Mouse (Mus musculus): Measurements from ENCODE around the gene Mark1. TPM values are rescaled to one million over a fixed set of nuclear protein-coding genes. Genes with fewer than 3 reads are reported as not detected.

Mark1 gene
- total RNA-seq, 2 experiments from 2014 or later: 7.0 to 8.4 TPM

DNA sequence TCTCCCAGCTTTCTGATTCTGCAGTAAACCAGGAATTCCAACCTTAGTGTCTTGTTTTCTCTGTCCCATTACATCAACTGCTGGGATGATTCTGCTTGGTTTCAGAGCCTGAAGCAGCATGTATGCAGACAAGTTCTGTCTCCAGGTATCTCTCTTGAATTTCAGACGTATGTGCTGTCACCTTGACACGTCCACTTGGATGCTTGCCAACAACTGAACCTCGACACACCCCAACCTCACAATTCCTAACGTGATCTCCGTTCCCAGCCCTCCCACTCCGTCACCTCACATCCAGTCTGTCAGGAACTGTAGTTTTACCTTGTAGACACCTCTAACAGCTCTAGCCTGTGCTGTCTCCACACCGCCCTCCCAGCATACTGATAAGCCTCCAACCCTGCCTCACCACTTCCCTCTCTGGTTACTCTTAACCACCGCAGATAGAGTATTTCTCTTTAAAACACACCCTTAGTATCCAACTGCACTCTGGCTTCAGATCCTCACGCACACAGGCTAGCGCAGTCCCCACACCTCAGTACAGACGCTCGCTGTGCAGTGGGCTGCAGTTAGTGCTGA, 36.2 kb downstream of the Mark1 start:
- no peak for DNase-seq

DNA sequence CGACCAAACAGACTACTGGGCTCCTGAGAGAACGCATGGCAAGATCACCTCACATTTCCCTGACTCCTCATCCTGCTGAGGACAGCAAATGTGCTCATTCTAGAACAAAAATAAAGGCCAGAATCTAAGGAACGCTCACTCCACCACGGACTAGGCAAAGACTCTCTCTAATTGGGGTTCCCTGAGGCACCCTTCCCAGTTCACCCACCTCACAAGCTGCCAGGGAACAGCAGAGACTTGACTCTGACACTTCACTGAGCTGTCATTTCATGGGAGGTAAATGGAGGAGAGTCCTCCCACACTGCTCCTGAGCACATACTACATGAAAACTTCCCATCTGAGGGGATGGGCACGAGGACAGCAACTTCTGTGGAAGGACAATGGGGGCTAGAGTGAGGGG, 37.5 kb downstream of the Mark1 start:
- no peak for DNase-seq

DNA sequence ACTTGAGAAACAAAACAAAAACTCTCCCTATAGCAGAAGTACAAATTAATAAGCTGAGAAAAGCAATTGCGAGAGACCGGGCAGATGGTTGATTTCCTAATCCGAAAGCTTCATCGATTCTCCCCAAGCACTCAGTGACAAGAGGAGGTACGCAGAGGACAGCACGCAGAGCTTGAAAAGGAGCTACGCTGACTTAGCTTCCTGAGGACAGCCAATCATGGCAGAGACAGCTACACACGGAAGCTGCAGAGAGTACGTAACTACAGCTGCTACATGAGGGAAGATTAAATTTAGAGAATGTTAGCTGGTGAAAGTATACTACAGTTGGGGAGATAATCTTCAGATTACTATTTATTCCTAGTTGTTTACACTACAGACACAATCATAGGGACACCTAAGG, 40.6 kb downstream of the Mark1 start:
- no peak for DNase-seq

DNA sequence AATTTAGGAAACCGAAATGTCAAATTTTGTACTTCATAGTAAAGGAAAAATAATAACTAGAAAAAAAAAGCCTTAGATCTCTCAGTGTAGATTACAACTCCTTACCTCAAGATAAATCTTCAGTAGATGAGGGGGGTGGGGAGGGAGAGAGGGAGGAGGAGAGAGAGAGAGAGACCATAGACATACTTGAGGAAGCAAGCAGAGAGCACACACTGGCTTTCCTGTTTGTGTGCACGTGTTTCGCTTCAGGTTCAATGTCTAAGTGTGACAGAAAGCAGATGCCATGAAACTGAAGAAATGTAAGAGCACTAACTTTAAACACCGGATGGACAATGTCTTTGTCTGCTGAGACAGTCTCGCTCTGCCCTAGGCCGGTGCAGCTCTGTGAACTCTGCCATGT, 41.0 kb downstream of the Mark1 start:
- DNase-seq: no peak

DNA sequence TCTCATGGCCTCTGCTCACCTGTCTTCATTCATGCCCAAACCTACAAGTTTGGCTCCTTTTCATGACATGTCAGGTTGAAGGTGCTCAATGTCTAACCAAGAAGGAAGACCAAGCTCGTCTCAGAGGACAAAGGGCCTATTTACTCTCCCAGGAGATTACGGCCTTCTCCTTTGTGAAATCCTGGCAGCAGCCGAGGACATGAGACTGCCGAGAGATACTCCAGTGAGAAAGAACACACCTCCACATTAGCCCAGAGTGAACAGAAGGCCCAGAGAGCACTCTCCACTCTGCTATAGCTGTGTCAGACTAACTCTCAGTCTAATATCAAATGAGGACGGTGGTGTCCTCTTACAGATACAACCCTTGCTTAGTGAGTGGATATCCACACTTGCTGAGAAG, 47.6 kb downstream of the Mark1 start:
- no peak for DNase-seq

DNA sequence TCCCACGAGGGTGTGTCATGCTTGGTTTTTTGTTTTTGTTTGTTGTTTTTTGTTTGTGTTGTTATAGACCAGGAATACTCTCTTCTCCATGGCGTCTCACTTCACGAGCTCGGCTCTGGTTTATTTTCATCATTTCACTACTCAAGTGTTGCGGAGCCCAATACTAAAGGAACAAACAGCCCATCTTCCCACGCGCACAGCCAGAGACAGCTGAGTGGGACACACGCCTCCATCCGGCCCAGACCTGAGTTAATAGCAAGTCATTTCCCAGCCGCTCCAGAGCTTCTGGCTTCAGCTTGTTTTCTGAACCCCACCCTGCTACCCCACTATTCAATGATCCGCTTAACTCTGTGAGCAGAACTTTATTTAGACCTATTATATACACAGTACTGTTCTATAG, 48.3 kb downstream of the Mark1 start:
- DNase-seq: no peak

DNA sequence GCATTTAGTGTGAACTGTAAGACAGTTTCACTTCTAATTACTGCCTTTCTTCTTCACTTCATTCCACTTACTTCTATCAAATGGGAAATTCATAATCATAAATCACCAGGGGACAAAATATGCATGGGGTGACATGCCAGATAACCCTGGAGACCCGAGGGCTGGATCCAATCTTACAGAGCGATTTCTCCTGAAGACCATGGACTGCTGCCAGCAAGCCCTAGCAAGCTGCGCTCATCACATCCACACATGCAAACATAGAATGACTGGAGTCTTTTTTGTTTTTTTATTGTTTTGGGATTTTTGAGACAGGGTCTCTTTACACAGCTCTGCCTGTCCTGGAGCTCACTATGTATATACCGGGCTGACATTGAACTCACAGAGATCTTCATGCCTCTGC, 61.3 kb downstream of the Mark1 start:
- no peak for DNase-seq

DNA sequence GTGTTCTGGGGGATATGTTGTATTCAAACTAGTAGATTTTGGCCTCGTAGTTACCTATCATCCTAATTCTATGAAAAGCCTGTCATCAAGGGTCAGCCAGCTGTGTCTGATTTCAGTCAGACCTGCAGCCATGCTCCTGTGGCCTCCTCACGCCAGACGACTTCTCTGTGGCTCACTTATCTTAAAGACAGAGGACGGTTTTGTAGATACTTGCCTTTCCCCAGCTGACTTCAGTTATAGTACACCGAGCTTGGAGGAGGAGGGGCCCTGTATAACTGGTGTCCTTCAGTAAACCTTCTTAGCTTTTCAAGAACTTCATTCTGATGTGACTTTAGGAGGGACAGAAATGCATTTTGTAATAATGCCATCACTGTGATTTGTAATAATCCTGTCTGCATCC, 63.4 kb downstream of the Mark1 start:
- no peak for DNase-seq

DNA sequence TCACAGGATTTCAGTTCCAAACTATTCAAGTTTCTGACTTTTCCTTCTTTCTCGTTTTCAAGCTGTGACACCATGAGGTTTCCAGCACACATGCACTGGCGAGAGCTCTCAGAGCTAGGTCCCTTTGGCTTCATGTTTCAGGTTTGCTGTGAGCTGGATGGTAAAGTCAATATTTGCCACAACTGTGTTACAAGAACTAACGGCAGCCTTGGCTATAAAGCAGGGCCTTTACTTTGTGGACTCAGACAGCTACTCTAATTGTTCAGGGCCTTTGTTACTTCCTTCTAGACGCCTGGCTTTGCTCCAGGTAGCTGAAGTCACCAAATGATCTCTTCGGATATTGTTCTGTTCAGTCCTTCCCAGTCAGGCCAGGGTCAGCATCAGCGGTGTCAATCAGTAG, 63.9 kb downstream of the Mark1 start:
- no peak for DNase-seq

DNA sequence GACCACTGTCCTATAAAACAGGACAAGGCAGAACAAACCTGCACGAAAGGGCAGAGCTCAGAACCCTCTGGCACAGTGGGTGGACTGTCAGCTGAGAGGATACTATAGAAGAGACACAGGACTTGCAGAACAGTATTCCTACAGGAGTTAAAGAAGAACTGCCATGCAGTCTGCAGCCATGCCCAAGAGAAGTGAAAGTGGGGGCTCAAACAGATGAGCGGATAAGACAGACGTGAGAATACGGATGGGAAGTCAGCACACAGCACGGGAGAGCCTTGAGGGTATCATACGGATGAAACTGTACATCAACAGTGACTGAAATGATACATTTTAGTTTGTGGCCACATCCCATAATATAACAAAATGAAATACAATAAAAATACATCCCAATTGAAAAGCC, 68.3 kb downstream of the Mark1 start:
- no peak for DNase-seq

DNA sequence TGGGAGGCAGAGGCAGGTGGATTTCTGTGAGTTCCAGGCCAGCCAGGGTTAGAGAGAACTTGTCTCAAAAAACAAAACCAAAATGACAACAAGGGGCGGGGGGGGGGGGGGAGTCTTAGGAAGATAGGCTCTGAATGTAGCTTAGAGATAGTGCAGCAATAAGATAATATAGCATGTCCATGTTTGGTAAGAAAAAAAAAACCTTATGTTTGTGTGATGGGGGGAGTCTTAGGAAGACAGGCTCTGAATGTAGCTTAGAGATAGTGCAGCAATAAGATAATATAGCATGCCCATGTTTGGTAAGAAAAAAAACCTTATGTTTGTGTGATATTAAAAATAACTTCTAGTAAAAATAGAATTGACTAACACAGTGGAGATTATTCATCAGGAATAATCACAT, 71.0 kb downstream of the Mark1 start:
- DNase-seq: no peak

DNA sequence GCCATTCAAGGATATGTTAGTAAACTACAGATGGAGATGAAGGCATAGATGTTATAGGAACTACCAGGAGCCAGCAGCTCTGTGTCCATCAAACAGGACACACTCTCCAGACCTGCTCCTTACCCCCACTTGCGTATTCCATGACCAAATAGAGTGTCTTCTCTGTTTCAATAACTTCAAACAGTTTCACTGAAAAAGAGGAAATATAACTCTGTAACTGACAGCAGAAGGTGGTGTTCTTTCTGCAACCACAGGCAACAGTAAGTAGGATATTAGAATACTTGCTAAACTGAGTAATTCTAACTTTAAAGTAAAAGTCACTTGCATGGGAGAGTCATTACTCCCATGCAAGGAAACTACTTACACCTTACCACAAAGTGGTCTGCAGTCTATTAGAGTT, 71.5 kb downstream of the Mark1 start:
- DNase-seq: no peak

DNA sequence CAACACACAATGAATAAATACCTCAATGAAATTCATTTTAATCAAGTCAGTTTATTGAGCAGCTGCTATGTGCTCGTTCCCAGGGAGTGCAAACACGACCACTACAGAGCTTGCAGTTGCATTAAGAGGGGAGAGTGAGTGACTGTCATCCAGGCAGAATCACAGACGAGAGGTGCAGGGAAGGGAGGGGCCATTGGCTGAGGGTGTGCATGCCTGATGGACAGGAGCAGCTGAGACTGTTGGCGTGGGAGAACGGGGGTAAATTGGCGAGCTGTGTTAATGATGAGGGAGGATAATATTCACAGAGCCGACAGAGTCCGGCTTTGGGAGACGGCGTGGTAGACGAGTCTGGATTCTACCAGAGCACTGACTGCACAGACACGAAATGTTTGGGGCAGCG, 76.5 kb downstream of the Mark1 start:
- DNase-seq: no peak

DNA sequence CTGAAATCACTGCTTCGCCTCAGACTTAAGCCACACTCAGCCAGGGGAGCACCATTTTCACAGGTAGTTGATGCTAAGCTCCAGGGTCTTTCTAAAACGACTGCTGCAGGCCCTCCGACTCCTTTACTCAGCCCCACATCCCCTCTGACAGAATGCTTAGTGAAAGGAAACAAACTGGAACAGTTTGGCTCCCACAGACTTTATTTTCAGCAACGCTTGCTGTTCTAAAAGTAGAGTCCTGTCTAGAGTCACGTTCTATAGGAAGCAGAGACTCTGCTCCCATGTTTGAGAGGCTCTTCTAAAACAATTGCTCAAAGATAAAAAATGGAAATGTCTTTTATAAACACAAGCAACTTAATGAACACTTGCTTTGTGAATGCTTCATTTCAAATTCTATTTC, 79.3 kb downstream of the Mark1 start:
- DNase-seq: no peak

DNA sequence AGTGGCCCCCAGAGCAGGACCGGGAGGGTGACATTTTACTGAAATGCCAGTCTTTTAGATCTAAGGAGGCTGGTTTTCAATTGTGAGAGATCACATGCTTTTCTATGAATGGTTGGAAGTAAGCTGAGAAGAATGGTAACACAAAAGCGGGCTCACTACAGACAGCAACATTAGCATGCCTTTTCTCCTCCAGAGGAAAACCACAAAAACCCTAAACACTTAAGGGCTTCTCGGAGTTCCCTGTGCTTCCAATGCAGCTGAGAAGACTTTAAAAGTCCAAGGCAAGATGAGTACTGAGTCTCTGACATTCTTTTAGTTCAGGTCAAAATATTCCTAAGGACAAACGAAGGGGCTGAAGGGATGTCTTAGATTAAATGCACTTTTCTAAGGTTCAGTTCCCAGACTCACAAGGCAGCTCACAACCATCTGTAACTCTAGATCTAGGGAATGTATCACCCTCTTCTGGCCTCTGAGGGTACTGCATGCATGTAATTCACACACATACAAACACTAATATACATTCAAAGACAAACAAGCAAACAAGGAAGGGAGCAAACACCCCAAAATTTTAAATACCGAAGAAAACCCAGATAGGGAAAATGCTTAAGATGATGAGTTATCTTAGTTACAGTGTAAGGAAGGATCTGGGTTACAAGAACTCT, 81.0 kb downstream of the Mark1 start:
- no peak for DNase-seq

DNA sequence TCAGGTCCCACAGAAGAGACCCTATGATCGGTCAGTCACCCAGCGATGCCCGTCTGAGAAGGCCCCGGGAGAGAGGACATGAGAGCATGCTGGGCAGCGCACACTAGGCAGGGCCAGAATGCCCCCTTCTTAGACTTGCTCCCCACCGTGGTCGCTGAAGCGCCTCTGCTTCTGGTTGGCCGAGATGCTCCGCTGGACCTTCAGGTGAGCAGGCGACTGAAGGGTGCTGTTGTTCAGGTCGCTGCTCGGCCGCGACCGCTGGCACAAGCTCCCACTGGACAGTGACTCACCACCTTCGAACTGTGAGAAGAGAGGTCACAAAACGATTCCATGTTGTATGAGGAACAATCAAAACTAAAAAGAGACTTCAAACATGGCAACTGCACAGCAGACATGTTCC, 87.0 kb downstream of the Mark1 start:
- no peak for DNase-seq

DNA sequence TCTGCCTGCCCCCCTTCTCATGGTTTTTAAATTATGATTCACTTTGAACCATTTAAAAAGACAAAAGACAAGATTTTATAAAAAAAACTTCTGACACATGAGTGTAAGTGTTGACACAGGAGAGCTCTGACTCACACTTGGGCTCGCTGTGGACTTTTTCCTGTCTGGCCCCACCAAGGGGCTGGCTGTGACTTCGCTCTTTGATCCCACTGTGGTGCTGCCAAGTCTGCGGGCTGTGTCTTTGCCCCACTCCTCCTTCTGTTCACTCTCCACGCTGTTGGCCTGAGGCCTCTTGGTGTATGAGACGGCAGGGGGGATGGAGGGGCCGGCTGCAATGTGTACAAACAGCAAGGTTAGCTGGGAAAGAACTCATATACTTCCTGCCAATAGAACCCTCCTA, 87.5 kb downstream of the Mark1 start:
- DNase-seq: no peak

DNA sequence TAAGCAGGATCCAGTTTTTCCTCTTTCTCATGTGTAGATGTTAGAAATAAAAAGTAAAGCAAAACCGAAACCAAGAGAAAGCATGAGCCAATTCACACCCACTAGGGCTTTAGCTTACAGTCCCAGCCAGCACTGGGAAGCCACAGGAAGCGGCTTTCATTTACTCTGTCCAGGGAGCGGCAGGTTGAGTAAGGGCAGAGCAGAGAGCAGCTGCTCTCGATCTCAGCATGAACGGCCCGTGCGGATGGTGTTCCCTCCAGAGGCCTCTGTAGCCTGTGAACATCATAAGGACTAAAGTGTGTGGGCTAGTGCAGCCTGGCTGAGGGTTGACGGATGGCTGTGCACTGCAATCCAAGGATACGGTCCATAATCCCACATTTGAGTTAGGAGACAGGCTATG, 90.8 kb downstream of the Mark1 start:
- peak in 1 of 2 experiments; percentile 15 for DNase-seq

DNA sequence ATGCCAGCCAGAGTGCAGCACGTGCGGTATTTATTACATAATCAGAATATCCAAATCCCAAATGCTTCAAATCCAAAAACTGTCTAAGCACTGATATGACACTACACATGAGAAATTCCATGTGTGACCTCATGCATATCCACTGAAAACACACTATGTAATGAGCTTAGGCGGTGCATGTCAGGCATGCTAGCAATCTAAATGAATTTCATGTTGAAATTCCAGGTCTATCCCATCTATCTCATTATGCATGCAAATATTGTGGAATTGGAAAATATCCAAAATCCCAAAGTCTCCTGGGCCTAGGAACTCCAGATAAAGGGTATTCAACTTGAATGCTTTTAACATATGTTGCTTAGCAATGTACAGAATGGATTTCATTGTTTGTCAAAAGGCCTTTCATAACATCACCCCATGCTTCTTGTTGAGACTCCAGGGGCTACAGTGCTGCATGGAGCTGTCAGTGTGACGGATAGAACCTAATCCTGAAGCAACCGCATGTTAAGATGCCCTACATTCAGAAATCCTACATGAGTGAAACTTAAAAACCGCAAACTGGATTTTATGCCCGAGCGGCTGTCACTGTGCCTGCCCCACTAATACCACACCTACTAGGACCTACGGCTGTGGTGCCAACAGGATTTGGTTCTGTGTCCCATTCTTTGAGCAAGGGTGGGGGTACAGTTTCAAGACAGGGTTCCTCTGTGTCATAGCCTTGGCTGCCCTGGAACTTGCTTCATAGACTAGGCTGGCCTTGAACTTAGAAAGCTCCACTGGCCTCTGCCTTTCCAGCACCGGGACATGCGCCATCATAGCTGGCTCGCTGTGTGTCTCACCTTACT, 93.2 kb downstream of the Mark1 start:
- DNase-seq: no peak

DNA sequence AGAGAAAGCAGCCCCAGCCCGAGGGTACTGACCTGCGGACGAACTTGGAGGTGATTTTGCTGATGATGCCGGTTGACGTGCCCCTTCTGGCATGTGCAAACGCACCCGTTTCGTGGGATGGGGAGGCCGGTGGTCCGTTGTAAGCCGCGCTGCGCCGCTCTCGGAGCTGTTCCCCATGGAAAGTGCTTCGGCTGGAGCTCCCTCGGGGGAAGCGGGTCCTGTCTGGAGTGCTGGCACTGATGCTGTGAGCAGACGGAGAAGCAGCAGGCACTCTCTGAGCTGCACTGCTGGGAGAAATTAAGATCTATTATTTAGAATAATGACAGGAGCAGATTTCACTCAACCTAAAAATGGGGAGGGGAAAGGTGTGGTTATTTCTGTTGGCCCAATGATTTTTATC, 94.0 kb downstream of the Mark1 start:
- DNase-seq: no peak

DNA sequence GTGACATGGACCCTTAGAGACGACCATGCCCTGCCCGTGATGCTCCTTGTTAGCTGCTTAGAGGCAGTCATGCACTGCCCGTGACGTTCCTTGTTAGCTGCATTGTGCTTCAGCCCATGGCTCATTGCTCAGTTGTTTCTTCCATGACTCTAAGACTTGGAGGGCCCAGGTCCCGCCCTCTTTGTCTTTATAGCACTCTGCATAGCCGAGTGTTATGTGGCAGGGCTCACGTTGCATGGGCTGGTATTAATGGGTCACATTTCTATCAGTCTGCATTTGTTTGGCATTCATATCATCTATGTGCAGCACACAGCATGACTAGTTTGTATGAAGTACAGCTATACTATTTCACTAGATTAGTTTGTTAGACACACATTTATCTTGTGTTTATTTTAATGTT, 95.7 kb downstream of the Mark1 start:
- DNase-seq: no peak

DNA sequence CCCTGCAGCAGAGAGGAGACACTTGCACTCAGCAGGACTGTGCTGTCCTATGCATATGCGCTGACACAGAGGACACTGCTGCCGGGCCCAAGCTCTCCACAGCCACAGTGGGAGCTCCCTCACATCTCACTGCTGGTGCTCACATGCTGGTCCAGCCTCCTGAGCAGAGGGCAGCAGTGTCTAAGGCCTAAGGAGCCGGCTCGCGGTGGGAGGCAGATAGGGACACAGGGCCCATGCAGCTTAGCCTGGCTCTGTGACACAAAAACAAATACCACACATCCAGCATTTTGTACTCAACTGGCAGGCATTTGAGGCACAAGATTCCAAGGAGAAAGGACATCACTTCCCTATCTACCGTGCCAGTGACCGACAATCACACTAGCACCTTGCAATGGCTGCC, 96.5 kb downstream of the Mark1 start:
- no peak for DNase-seq

DNA sequence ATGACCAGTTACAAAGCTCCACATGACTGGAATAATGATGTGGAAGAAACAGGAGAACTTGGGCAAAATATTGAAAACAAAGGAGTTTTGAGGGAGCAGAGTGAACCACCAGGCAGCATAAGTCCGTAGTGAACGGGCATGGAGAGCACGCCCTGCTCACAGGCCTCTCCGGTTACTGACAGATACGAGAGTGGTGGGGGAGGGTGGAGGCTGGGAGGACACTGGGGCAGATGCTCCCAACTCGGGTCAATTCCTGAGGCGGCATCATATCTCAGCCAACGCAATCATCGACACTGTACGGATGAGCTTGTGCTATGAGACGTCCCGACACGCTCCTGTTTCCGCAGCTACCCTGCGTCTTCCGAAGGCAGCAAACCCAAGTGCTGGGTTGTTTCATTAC, 102.0 kb downstream of the Mark1 start:
- DNase-seq: no peak

DNA sequence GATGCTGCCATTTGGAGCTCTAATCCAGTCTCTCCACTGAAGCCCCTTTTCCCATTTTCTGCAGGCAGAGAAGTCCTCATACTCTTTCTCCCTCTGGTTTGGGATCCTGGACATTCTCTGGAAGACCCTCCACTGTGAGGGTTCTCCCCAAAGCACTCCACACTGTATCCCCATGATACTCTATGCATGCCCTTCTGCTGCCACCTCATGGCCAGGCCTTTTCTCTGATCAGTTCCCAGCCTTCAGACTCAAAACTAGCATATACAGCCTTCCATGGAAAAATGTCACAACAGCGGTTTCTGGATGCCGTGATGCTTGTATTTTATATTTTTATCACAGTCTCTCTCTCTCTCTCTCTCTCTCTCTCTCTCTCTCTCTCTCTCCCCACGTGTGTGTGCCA, 107.4 kb downstream of the Mark1 start:
- DNase-seq: peak in 1 of 2 experiments; percentile 29
